Mouse (Mus musculus) 3T3-L1 (cell line): ENCODE results near the gene Col12a1.

Experiments
- DNase-seq: peaks from one replicate; pipeline ENCODE4 v3.0.0-alpha.2; 2015; ENCODE audit warnings: low read depth, low spot score

Col12a1 gene

GRCm38 (mm10) chr9:79605722-79606121, 112.9 kb downstream of the Col12a1 start:
- DNase-seq, result no peak

- DNase-seq, result no peak
Measured at GRCm38 (mm10) chr9:79604546-79604945, 114.1 kb downstream of the Col12a1 start.

GRCm38 (mm10) chr9:79603448-79603847, 115.2 kb downstream of the Col12a1 start:
- DNase-seq, result no peak

- DNase-seq, result no peak
Measured at GRCm38 (mm10) chr9:79600237-79600570, 118.4 kb downstream of the Col12a1 start.

GRCm38 (mm10) chr9:79599395-79600236, 119.0 kb downstream of the Col12a1 start:
- DNase-seq, result no peak

- DNase-seq, result no peak
Measured at GRCm38 (mm10) chr9:79598578-79598977, 120.1 kb downstream of the Col12a1 start.

- no peak for DNase-seq
Measured at GRCm38 (mm10) chr9:79586415-79587195, 132.0 kb downstream of the Col12a1 start.

- no peak for DNase-seq
Measured at GRCm38 (mm10) chr9:79566838-79567237, 151.8 kb downstream of the Col12a1 start.

GRCm38 (mm10) chr9:79553297-79553696, 165.3 kb downstream of the Col12a1 start:
- DNase-seq, result no peak
